Mouse (Mus musculus) spleen, adult 2 months (tissue): ENCODE measurements around the gene Npas4.

ENCODE experiments used
- CTCF ChIP-seq: fragments of 200-500 bp; IDR thresholded peaks from 2 replicates; pipeline ENCODE4 v1.5.1; 2011; ENCODE audit warnings: mild to moderate bottlenecking, inconsistent platforms; ENCODE audit not compliant: insufficient read depth, insufficient read length, insufficient replicate concordance; ENCODE audit errors: extremely low read depth
- POLR2A ChIP-seq: fragments of 200-500 bp; IDR thresholded peaks from 2 replicates; pipeline ENCODE4 v1.6.1; 2011; ENCODE audit warnings: low read depth, low read length, inconsistent platforms

DNA sequence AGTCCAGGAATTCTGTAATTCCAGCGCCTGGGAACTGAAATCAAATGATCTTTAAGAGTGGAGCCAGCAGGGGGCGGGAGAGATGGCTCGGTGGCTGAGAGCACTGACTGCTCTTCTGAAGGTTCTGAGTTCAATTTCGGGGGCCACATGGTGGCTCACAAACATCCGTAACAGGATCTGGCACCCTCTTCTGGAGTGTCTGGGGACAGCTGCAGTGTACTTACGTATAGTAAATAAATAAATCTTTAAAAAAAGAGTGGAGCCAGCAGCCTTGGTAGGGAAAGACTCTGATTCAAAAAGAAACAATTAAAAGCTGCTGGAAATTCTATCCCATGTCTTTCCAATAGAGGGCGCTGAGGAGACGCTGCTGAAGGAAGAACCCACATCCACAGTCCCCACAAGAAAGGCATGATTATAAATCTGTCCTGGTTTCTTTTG is 24.9 kb upstream of the Npas4 start:
- TF ChIP-seq CTCF = peak; percentile 36; the same call in 1 of the 2 replicates
- TF ChIP-seq POLR2A = no peak
